Mouse (Mus musculus): ENCODE data around the gene Ptpn1.

GRCm38 (mm10) chr2:168004369-168004768, 72.5 kb downstream of the Ptpn1 start:
- TF ChIP-seq POLR2A (IDR thresholded peaks at IDR 0.05; ENCODE audit: low read depth, low read length) = no peak
- peak; percentile 71; the same call in 1 of the 2 replicates for TF ChIP-seq CTCF (IDR thresholded peaks at IDR 0.05; ENCODE audit: extremely low read depth, insufficient read length, insufficient replicate concordance, low read depth, low read length)
